Mouse (Mus musculus) liver, embryonic 13.5 days (tissue): ENCODE results near the gene Celf6. TPM values are rescaled to one million over a fixed set of nuclear protein-coding genes. Genes with fewer than 3 reads are reported as not detected.
A peak's percentile ranks its signal among the peaks of the same experiment; 100 is the strongest.

Experiments used
- ATAC-seq: fragments of 200-750 bp; cut with Nextera tagmentation; 2 replicates; pipeline ENCODE4 v1.8.0; 2017; ENCODE audit warnings: low read depth, mild to moderate bottlenecking, moderate number of reproducible peaks, moderate library complexity
- DNase-seq: peaks from one replicate; pipeline ENCODE4 v3.0.0; 2022
- H3K27ac ChIP-seq: fragments of 300-500 bp; sonication (generic); 2 replicates; pipeline ENCODE4 v1.5.1; 2015; ENCODE audit warnings: moderate library complexity, mild to moderate bottlenecking, inconsistent platforms
- H3K27me3 ChIP-seq: fragments of 300-500 bp; sonication (generic); 2 replicates; pipeline ENCODE4 v1.6.1; 2015; ENCODE audit warnings: mild to moderate bottlenecking, inconsistent platforms
- H3K36me3 ChIP-seq: fragments of 300-500 bp; sonication (generic); 2 replicates; pipeline ENCODE4 v1.6.1; 2015; ENCODE audit warnings: mild to moderate bottlenecking, inconsistent platforms
- H3K4me1 ChIP-seq: fragments of 300-500 bp; sonication (generic); replicated peaks from 2 replicates; pipeline ENCODE4 v1.6.1; 2015; ENCODE audit warnings: inconsistent platforms
- H3K4me2 ChIP-seq: fragments of 300-500 bp; sonication (generic); 2 replicates; pipeline ENCODE4 v1.6.1; 2015; ENCODE audit warnings: inconsistent platforms, mild to moderate bottlenecking, moderate library complexity
- H3K4me3 ChIP-seq: fragments of 300-500 bp; sonication (generic); replicated peaks from 2 replicates; pipeline ENCODE4 v1.5.1; 2015; ENCODE audit warnings: mild to moderate bottlenecking, inconsistent platforms
- H3K9ac ChIP-seq: fragments of 300-500 bp; sonication (generic); 2 replicates; pipeline ENCODE4 v1.6.1; 2015; ENCODE audit warnings: mild to moderate bottlenecking, inconsistent platforms
- H3K9me3 ChIP-seq: fragments of 300-500 bp; sonication (generic); replicated peaks from 2 replicates; pipeline ENCODE4 v1.6.1; 2016; ENCODE audit warnings: inconsistent platforms
- WGBS: fragments of 180-500 bp; shearing (Covaris S2); methylation state at CpG from one replicate; pipeline ENCODE4 v1.1.7; 2015; ENCODE audit not compliant: insufficient replicate concordance; 5-methylcytosine and 5-hydroxymethylcytosine counted together
- polyA plus RNA-seq: library from polyadenylated mRNA; unstranded; fragments of >200 nt; fragmentation: Nextera tagmentation; extraction: Ambion mirVana; gene quantifications from 2 replicates; pipeline ENCODE4 v1.2.1, GENCODE M21; 2015

The Celf6 gene
- polyA plus RNA-seq, 1 experiment from 2014 or later, result 0.12 TPM

- ATAC-seq, result no peak
- Histone ChIP-seq H3K36me3 (peaks cover 8% of the 10 kb centered on the region; the same call in 1 of the 2 replicates), H3K4me3 (no peak overlapping the region), H3K4me2 (no peak overlapping the region), H3K4me1 (peaks cover 12% of the 10 kb centered on the region), H3K27me3 (no peaks in the 10 kb centered on the region), H3K9me3 (no peaks in the 10 kb centered on the region), H3K9ac (no peak overlapping the region), H3K27ac (no peak overlapping the region)
- DNase-seq, result no peak
- 75% methylated on average over 4 of the region's 4 CpGs for WGBS
Observed at GRCm38 (mm10) chr9:59639936-59640335, 62.2 kb downstream of the Celf6 start.

GRCm38 (mm10) chr9:59641320-59641719 is 63.6 kb downstream of the Celf6 start:
- Histone ChIP-seq H3K4me2 (no peak overlapping the region), H3K9me3 (no peaks in the 10 kb centered on the region), H3K4me1 (peaks cover 12% of the 10 kb centered on the region), H3K27ac (no peak overlapping the region), H3K27me3 (no peaks in the 10 kb centered on the region), H3K4me3 (no peak overlapping the region), H3K36me3 (peaks cover 8% of the 10 kb centered on the region; the same call in 1 of the 2 replicates), H3K9ac (no peak overlapping the region)
- 61% methylated on average over 2 of the region's 2 CpGs for WGBS
- DNase-seq, result no peak
- ATAC-seq, result no peak

- Histone ChIP-seq H3K36me3 (peaks cover 4% of the 10 kb centered on the region; the same call in 1 of the 2 replicates), H3K27ac (no peak overlapping the region), H3K4me3 (no peak overlapping the region), H3K9ac (no peak overlapping the region), H3K4me2 (no peak overlapping the region), H3K4me1 (peaks cover 16% of the 10 kb centered on the region), H3K27me3 (peaks cover 13% of the 10 kb centered on the region), H3K9me3 (no peaks in the 10 kb centered on the region)
- DNase-seq (no peak), ATAC-seq (no peak)
- 77% methylated on average over 4 of the region's 4 CpGs for WGBS
Observed at GRCm38 (mm10) chr9:59649911-59650310, 72.2 kb downstream of the Celf6 start.

GRCm38 (mm10) chr9:59653371-59653770 is 75.7 kb downstream of the Celf6 start:
- Histone ChIP-seq H3K4me1 (peaks cover 51% of the 10 kb centered on the region), H3K27me3 (peaks cover 41% of the 10 kb centered on the region), H3K9me3 (no peaks in the 10 kb centered on the region), H3K4me3 (no peak overlapping the region), H3K9ac (no peak overlapping the region), H3K36me3 (peaks cover 4% of the 10 kb centered on the region; the same call in 1 of the 2 replicates), H3K4me2 (peak overlapping the region; percentile 28), H3K27ac (peak overlapping the region; percentile 62)
- ATAC-seq (peak; percentile 35), DNase-seq (peak; percentile 60)
- WGBS, result 4% methylated on average over 3 of the region's 3 CpGs

GRCm38 (mm10) chr9:59654450-59654983 is 76.8 kb downstream of the Celf6 start:
- no peak overlapping the region for H3K27ac ChIP-seq
- H3K4me1 ChIP-seq, result peaks cover 60% of the 10 kb centered on the region
- 55% methylated on average over 2 of the region's 2 CpGs for WGBS
- H3K4me3 ChIP-seq, result no peak overlapping the region
- H3K4me2 ChIP-seq, result no peak overlapping the region
- H3K27me3 ChIP-seq, result peaks cover 51% of the 10 kb centered on the region
- no peak for ATAC-seq
- no peak overlapping the region for H3K9ac ChIP-seq
- no peak for DNase-seq
- H3K9me3 ChIP-seq, result no peaks in the 10 kb centered on the region
- H3K36me3 ChIP-seq, result peaks cover 2% of the 10 kb centered on the region; the same call in 1 of the 2 replicates

- peak; percentile 88 for ATAC-seq
- H3K27ac ChIP-seq, result peak within 1 kb of the TSS; percentile 84
- peaks cover 67% of the 10 kb centered on the region for H3K27me3 ChIP-seq
- peaks cover 76% of the 10 kb centered on the region for H3K4me1 ChIP-seq
- peak within 1 kb of the TSS; percentile 92 for H3K4me2 ChIP-seq
- H3K9me3 ChIP-seq, result no peaks in the 10 kb centered on the region
- peak; percentile 87 for DNase-seq
- H3K9ac ChIP-seq, result peak within 1 kb of the TSS; percentile 72
- H3K4me3 ChIP-seq, result peak within 1 kb of the TSS; percentile 69
- under 1% methylated on average over 46 of the region's 46 CpGs for WGBS
- H3K36me3 ChIP-seq, result no peaks in the 10 kb centered on the region
Observed at GRCm38 (mm10) chr9:59655958-59656634, 78.4 kb downstream of the Celf6 start, which contains the start of gene Pkm. Pkm (plus strand) TSS chr9:59656368.

Other genes with a start within 250 kb of the Celf6 start
- 2.7 and 3.2 TPM in 2 replicates for gene Bbs4, start 224.4 kb upstream of the Celf6 start, polyA plus RNA-seq
- gene Arih1, start 91.3 kb upstream of the Celf6 start, polyA plus RNA-seq, result 5.2 and 6.1 TPM in 2 replicates
- 32.1 and 32.5 TPM in 2 replicates for gene Hexa, start 38.4 kb upstream of the Celf6 start, polyA plus RNA-seq
- gene Tmem202, start 38.1 kb upstream of the Celf6 start, polyA plus RNA-seq, result 0.16 TPM in 1 of 2 replicates, not detected in the other
- gene Parp6, start 39.4 kb downstream of the Celf6 start, polyA plus RNA-seq, result 3.7 and 3.9 TPM in 2 replicates
- gene Pkm, start 78.5 kb downstream of the Celf6 start, polyA plus RNA-seq, result 229 and 232 TPM in 2 replicates
- 0.05 TPM in 1 of 2 replicates, not detected in the other for gene Gramd2, start 102.2 kb downstream of the Celf6 start, polyA plus RNA-seq
- 4.4 and 4.7 TPM in 2 replicates for gene Senp8, start 172.8 kb downstream of the Celf6 start, polyA plus RNA-seq
- 2.5 and 3.0 TPM in 2 replicates for gene Myo9a, start 173.0 kb downstream of the Celf6 start, polyA plus RNA-seq